Mouse (Mus musculus) left cerebral cortex, postnatal 4 days (tissue): ENCODE measurements around the gene Gm26566. TPM values are rescaled to one million over a fixed set of nuclear protein-coding genes. Genes with fewer than 3 reads are reported as not detected.

Source experiments
- total RNA-seq, 2 experiments: library from RNA; stranded (reverse); gene quantifications; 2 replicates each; pipeline ENCODE4 v1.2.3; 2021

The Gm26566 gene
- total RNA-seq, 2 experiments from 2014 or later, result 1.5 to 1.7 TPM

Other genes starting within 250 kb of the Gm26566 start
- not detected for gene Ifnb1, start 199.0 kb upstream of the Gm26566 start, total RNA-seq
- gene Ifna15, start 163.6 kb upstream of the Gm26566 start, total RNA-seq, result not detected
- not detected for gene Ifna14, start 150.0 kb upstream of the Gm26566 start, total RNA-seq
- gene Ifna9, start 129.4 kb upstream of the Gm26566 start, total RNA-seq, result not detected
- not detected for gene Ifna12, start 118.4 kb upstream of the Gm26566 start, total RNA-seq
- gene C87499, start 87.4 kb upstream of the Gm26566 start, total RNA-seq, result not detected
- gene Ifna13, start 77.3 kb upstream of the Gm26566 start, total RNA-seq, result not detected
- gene Ifna16, start 44.9 kb upstream of the Gm26566 start, total RNA-seq, result not detected
- not detected for gene Ifna2, start 37.9 kb upstream of the Gm26566 start, total RNA-seq
- gene Ifnab, start 30.4 kb upstream of the Gm26566 start, total RNA-seq, result not detected
- gene Klhl9, start 660 bp downstream of the Gm26566 start, total RNA-seq, result 100 to 1,000 TPM; 105 to 106 TPM
- gene Gm13271, start 33.1 kb downstream of the Gm26566 start, total RNA-seq, result not detected
- gene Gm13283, start 38.3 kb downstream of the Gm26566 start, total RNA-seq, result not detected
- not detected for gene Gm13290, start 52.0 kb downstream of the Gm26566 start, total RNA-seq
- gene Gm13289, start 55.1 kb downstream of the Gm26566 start, total RNA-seq, result not detected
- gene Gm13272, start 58.0 kb downstream of the Gm26566 start, total RNA-seq, result not detected
- gene Ifnz, start 60.3 kb downstream of the Gm26566 start, total RNA-seq, result not detected
- not detected for gene Gm13276, start 63.9 kb downstream of the Gm26566 start, total RNA-seq
- not detected for gene Gm13277, start 66.8 kb downstream of the Gm26566 start, total RNA-seq
- gene Gm13278, start 69.7 kb downstream of the Gm26566 start, total RNA-seq, result not detected
- not detected for gene Gm13275, start 72.7 kb downstream of the Gm26566 start, total RNA-seq
- gene Gm13279, start 75.6 kb downstream of the Gm26566 start, total RNA-seq, result not detected
- under 1 TPM in 1 of 2 experiments, not detected in 1; 0.24 TPM for gene Gm13285, start 77.9 kb downstream of the Gm26566 start, total RNA-seq
- not detected for gene Gm13287, start 81.4 kb downstream of the Gm26566 start, total RNA-seq
- gene Gm13288, start 83.7 kb downstream of the Gm26566 start, total RNA-seq, result not detected
- not detected for gene Ifna7, start 94.4 kb downstream of the Gm26566 start, total RNA-seq
- not detected for gene Ifna11, start 98.2 kb downstream of the Gm26566 start, total RNA-seq
- not detected for gene Ifna6, start 105.6 kb downstream of the Gm26566 start, total RNA-seq
- gene Ifna5, start 113.7 kb downstream of the Gm26566 start, total RNA-seq, result not detected
- not detected for gene Ifna4, start 120.1 kb downstream of the Gm26566 start, total RNA-seq
- not detected for gene Ifna1, start 128.3 kb downstream of the Gm26566 start, total RNA-seq
- not detected for gene Ifne, start 158.4 kb downstream of the Gm26566 start, total RNA-seq